Mouse (Mus musculus): ENCODE measurements around the gene Aox2.
A peak's percentile ranks its signal among the peaks of the same experiment; 100 is the strongest.

The Aox2 gene

DNA sequence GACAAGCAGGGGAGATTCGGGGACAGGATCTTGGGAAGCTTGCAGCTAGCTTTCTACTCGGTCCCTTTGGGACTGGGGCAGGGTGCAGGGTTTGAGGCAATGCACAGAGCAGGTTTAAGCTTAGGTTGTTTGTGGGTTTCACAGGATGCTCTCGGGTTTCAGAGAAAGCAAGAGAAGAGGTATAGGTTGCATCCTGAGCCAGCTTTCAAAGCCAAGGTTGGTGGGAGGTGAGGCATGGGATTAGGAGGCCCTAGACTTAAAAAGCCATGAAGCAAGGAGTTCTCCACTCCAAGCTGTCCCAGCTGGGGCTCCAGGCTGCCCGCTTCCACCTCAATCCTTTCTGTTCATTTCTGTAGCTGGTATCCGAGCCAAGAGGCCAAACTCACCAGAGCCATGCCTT lies at the start of gene Aox2:
Gene Aox2 (plus strand): TSS at position 301 of the 400 bp plus-strand sequence.
- DNase-seq (ENCODE audit: low spot score), result no peak

DNA sequence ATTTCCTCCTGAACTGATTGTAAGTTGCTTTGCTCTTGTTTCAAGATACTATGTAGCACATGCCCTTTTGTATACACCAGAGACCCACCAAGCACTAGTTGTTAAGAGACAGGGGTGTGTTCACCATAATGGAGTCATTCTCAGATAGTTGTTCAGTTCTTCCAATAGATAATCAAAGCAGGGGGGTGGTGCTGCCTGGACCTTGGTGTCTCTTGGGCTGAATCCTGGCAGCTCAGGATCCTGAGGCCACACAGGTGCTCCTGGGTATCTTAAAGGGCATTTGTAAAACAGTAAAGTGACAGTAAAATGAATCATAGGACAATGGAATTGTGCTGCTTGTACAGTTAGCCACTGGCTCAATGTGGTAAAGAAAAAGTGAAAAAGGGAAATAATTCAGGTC lies 49.2 kb upstream of the Aox2 start:
- no peak for DNase-seq (ENCODE audit: low spot score)

DNA sequence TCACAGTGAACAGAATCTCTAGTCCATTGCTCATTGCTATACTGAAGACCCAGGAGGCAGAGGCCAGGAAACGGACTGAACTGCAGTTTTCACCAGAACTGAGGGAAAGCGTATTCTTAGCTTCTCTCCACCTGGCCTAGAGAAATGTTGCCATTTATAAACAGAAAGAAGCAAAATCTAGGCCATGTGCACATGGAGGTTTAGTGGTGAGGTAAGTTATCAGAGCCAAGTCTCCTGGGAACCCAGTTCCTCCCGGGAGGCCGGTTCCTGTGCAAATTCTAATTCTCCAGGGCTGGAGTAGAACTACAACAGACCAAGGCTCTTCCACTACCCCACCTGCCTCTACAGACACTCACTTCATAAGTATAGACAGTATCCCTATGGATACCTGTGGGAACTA lies 48.4 kb upstream of the Aox2 start:
- DNase-seq (ENCODE audit: low spot score), result no peak

DNA sequence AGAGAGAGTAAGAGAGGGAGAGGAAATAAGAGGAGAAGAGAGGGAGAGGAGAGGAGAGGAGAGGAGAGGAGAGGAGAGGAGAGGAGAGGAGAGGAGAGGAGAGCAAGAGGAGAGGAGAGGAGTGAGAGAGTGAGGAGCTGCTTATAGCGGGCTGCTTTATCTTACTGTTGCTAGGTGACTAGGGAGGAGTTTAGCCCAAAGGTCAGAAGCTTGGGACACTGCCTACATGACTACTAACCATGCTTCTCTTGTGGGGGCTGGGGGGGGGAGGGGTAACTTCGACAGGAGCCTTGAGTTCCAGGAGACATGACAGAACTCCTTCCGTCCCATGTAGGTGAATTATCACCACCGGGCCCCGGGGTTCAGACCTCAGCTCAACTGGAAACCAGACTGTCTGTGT lies 47.6 kb upstream of the Aox2 start:
- DNase-seq (ENCODE audit: low spot score), result no peak

DNA sequence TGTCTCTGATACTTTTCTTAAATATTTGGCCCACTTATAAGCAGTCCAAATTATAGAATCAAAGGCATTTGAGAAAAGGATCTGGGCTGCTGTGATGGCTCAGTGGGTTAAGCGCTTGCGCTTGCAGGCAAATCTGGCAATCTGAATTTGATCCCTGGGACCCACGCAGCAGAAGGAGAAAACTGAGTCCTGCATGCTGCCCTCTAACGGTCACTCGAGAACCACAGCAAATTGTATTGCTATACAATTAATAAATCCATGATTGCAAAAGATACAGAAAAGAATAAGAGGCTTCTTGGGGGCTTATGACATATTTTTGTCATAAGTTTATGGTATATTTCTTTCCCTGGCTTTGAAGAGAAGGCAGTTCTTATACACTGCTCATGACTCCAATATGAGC lies 42.7 kb upstream of the Aox2 start:
- DNase-seq (ENCODE audit: low spot score), result no peak

DNA sequence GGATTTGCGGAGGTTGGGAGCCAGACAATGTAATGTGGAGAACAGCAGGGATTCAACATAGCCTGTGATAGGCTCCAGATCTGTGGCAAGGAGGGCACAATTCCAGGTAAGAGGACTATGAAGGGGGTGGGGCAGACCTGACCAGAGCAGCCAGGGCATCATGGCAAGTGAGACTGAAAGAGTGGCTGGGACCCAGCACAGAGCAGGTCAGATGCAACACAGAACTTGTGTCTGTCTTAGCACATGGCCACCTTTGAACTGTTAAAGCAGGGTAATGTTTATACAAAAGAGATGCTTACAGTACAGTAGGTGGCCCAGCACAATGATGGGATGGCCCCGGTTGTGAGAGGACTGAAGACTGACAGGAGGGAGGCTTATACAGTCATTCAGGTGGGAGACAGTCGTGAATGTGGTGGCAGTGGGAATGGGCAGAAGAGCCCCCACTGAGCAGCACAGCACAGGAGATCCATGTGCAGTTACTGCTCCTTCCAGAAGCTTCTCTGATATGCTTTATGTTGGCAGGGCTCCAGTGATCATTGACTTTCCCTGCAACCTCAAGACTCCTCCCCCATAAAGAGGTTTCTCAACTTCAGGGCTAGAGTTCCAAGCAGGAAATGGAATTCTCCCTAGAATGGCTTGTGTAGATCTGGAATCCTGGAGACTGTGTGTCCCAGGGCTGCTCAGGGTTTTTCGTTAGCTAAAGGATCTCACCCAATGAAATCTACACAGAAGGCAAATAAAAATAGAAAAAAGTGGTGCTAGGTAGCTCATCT lies 40.4 kb upstream of the Aox2 start:
- DNase-seq (ENCODE audit: low spot score), result peak; percentile 30

DNA sequence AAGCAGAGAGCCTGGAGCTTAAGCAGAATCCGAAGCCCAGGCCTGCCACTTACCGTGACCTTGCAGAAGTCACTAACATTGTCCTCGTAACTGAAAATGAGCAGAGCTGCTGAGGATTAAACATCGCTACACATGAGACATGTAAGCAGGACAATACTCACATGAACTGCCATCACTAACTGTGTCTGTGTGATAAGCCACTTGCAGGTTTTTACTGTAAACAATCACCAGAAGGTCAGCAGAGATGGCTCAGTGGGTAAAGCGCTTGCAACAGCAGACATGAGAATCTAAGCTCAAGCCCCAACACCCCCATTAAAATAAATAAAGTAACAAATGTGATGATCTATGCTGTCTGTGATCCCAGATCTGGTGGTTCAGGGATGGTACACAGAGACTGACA lies 39.7 kb upstream of the Aox2 start:
- DNase-seq (ENCODE audit: low spot score), result no peak

DNA sequence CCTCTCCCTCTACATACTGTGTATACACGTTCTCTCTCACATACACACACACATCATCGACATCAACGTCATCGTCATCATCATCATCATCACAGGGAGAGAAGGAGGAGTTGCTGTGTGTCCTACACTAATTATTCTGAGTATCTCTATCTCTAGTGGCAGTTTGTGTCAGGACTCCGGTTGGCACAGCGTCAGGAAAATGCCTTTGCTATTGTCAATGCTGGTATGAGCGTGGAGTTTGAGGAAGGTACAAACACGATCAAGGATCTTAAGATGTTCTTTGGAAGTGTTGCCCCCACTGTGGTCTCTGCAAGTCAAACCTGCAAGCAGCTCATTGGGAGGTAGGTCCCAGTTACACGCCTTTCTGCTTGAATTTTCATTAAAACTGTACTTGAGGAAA lies 39.2 kb upstream of the Aox2 start:
- DNase-seq (ENCODE audit: low spot score), result no peak

DNA sequence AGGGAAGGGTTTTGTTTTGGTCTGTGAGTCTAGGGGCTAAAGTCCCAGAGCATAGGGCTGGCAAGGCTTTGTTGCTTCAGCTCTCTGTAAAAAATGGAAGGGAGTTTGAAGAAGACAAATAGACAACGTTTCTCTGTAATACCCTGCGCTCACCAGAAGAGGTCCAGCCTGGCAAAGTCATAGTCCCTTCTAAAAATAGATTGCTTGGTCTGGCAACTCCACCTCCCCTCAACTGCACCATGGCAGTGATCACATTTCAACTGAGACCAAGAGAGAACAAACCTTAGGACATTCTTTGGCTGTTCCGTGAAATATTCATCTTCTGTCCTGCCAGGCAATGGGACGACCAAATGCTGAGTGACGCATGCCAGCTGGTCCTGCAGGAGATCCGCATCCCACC lies 37.8 kb upstream of the Aox2 start:
- peak; percentile 5 for DNase-seq (ENCODE audit: low spot score)

DNA sequence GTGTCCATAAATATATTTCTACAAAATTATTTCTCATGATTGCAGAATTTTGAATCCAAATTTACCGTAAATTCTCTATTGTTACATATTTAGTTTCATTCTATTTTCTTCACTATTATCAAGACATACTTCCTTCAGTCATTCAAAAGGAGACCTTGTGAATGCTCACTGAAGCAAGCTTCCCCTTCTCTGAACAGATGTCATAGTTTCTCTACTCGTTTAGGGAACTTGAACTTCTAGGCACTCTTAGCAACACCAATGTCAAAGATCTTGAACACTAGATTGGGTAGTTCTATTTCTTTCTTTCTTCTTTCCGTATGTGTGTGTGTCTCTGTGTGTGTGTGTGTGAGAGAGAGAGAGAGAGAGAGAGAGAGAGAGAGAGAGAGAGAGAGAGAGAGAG lies 33.6 kb upstream of the Aox2 start:
- DNase-seq (ENCODE audit: low spot score), result no peak

DNA sequence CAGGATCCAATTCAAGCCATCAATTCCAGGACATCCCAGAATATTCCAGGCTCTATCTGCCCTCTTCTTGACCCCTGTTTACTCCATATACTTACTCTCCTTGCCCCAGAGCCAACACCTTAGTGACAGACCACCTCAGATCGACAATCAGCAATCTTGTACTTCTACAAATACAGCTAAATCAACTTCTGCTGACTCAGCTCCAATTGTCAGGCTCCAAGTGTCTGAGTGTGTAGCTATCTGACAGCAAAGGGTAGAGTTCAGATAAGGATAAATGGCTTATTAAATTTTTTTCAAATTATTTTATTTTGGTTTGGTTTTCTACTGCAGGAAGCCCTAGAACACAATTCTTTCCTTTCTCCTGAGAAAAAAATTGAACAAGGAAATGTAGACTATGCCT lies 29.6 kb upstream of the Aox2 start:
- no peak for DNase-seq (ENCODE audit: low spot score)

DNA sequence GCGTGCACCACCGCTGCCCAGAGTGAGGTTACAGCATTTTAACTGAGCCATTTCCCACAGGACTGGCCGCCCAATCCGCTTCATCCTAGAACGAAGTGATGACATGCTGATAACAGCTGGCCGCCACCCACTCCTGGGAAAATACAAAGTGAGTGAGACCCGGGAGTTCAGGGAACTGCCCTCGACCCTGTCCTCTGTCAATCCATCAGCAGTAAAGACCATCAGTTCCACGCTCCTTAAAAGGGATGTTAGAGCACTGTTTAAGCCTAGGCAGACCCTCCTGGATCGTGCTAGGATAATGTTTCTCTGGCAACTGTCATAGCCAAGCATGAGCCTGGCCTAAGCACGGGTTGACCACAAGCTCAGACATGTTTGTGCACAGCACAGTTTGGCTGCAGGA lies 24.7 kb upstream of the Aox2 start:
- no peak for DNase-seq (ENCODE audit: low spot score)

DNA sequence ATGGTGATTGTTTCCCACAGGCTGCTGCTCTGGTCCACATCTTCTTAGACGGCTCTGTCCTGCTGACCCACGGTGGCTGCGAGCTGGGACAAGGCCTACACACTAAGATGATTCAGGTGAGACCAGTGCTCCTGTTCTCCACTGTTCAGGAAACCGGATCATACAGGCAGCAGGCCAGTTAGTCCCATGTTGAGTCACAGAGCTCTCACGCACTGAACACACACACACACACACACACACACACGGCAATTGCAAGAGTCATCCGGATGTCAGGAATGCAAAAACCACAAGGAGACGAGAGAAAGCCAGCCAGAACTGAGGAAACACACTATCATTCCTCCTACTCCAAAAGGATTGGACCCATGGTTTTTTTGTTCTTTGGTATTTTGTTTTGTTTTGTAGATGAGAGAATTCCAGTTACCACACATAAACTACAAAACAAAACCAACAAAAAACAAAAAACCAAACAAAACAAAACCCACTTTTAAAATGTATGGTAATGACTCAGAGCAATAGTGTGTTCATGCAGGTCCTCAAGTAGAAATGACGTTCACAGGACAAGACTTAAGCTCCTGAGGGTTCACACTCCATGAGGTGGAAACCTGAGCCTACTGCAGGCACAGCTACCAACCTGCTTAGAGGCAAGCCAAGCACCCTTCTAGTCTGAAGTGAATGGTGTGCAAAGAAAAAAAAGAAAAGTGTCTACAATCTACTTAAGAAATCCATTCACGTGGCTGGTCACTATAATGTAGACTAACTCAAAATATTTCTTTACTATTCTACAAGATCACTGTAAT lies 20.7 kb upstream of the Aox2 start:
- no peak for DNase-seq (ENCODE audit: low spot score)

DNA sequence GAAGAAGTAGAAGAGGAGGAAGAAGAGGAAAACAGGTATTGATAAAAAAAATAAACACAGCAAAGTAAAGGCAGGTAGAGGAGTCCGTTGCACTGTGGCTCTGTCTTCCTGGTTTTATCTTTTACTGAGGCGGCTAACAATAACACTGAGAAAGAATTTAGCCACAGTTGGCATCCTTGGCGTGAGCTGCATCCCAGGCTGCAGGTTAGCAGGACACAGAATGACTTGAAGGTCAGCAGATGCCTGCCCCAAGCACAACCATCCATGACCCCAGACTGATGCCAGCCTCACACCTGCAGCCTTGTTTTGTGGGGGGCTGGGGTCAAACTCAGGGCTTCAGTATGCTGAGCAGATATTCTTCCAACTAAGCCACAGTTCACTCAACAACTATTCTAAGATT lies 17.8 kb upstream of the Aox2 start:
- DNase-seq (ENCODE audit: low spot score), result no peak

DNA sequence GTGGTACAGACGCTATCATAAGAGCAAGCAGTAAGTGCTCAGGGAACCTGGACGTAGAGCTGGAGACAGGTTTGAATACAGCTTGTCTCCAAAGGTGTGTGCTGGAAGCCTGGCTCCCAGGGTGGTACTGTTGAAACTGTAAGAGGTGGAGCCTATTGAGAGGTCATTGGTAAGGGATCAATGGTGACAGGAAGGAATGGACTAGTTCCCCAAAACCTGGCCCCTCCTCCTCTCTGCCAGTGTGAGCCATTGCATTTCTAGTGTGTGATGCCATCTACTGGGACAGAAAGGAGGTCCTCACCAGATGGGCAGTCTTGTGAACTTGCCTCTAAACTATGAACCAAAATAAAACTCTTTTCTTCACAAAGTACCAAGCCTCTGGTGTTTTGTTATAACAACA lies 9.9 kb upstream of the Aox2 start:
- no peak for DNase-seq (ENCODE audit: low spot score)

DNA sequence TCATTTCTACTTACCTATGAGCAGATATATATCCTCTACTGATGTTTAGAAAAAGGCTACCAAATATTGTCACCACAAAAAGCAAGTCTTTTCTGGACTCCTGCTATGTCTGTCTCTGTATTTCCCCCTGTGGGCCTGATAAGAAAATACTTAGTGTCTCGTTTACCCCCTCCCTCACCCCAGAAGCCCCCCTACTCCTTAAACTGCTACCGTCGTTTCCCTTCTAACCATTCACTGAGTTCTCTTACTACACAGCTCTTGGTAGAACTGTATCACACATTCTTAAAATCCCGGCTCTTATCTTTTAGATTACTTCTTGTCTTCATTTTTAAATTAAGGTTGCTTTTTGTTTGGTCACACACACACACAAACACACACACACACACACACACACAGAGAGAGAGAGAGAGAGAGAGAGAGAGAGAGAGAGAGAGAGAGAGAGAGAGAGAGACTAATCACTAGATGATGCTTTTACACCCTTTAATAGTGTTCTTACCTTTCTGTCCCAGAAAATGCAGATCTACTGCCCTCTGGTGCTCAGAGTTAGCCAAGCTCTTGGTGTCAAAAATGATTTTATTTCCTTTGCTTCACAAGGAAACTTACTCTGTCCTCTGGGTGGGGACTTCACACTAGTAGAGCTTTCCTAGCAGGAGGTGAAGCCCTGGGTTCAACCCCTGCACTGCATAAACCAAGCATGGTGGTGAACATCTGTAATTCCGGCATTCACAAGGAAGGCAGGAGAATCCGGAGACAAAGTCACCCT lies 7.1 kb upstream of the Aox2 start:
- peak; percentile 16 for DNase-seq (ENCODE audit: low spot score)

DNA sequence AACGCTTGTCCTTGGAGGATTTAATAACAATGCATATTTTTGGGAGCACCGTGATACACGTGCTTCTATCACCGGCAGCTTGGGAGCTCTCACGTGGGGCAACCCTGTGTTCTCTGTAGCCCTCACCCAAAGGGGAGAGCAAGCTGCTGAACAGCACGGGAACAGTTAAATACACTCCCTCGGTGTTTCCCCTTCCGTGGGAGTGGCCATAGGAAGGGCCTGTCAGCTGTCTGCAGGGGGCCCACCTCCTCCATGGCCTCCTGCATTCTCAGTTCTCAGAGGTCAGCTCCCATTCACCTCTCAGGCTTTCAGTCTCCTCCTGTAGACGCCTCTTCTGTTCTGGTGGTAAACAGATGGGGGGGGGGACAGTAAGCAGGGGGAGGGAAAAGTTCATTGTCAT lies 2.2 kb upstream of the Aox2 start:
- no peak for DNase-seq (ENCODE audit: low spot score)

DNA sequence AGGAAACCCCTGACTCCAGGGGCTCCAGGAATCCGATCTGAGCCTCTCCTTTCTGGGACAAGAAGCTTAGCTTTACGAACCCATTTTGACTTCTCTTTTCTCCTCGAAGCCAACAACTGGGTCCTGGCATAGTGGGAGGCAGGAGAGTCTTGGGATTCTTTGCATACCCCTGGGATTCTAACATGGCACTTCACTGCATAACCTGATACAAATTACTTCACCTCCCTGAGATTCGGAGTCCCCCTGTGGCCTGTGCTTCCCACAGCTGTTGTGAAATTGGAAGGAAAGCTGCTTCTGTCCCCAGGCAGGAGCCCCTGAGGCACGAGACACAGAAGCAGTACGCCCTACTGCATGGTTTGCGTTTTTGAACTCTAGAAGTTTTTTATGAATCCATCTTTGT lies 387 bp downstream of the Aox2 start:
- no peak for DNase-seq (ENCODE audit: low spot score)

DNA sequence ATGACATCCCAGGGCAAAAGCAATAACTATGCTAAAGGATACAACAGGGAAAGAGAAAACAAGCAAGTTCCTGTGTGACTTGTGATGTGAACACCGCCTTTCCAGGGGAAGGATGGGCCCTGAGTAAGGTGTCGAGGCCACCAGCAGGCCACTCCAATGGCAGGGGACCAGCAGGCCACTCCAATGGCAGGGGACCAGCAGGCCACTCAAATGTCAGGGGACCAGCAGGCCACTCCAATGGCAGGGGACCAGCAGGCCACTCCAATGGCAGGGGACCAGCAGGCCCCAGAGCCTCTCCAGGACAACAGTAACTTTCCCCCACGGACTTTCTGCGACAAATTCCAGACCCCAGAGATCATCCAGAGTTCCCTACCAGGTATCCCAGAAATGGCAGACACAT lies 2.3 kb downstream of the Aox2 start:
- DNase-seq (ENCODE audit: low spot score), result no peak

DNA sequence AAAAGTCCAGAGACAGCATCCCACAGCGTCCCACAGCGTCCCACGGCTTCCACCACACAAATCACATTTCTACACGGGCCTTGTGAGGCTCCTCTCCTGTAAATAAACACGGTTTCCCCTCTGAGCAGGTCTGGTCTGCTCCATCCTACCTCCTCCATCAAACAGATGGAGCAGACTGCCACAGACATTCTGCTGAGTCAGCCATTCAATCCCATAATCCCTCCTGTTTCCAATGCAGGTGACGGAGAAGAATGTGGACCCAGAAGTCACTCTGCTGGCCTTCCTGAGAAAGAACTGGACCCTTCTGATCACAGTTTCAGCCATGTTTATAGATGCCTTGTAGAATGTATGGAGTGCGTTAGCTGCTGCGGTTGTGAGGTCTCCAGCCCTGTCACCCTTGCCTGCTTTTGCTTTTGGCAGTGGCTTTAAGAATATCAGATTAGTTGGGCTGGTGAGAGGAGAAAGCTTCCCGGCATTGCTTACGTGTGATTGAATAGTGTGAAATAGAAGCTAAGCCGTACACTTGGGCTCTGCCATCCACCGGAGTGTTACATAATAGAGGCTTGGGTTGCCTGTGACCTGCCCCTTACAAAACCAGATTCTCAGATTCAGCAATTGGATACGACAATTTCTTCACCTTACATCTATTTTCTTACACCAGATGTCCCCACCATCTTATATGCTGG lies 3.0 kb downstream of the Aox2 start:
- no peak for DNase-seq (ENCODE audit: low spot score)

DNA sequence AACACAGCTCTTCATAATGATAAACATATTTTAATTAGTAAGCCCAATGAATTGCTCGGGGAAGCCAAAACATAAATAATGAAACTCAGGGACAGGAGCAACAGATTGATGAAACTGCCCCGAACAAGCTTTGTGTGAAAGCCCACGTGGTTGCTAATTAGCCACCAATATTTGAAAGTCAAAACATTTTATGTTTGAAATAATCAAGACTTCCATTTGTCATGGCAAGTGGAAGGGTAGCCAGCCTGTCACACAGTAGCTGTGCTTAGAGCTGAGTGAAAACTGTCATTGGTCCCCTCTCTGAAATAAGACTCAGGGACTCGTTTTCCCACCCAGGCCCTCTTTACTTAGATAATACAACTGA lies 3.5 kb downstream of the Aox2 start:
- DNase-seq (ENCODE audit: low spot score), result no peak

DNA sequence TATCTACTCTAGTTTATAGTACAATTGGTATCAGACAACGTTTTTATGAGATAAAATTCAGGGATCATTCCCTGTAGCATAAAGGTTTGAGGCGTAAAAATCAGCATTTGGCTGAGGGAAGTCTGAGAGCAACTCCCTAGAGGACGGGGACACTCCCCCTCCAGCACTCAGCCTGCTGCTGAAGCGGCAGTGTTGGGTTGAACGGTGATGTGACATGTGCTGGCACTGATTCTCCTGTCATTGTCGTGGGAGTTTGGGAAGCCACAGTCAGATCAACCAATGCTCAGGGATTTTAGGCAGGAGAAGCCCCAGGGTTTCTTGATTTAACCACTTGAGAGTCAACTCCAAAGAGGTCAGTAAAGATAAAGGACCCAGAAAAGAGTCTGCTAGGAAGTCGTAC lies 6.4 kb downstream of the Aox2 start:
- no peak for DNase-seq (ENCODE audit: low spot score)

DNA sequence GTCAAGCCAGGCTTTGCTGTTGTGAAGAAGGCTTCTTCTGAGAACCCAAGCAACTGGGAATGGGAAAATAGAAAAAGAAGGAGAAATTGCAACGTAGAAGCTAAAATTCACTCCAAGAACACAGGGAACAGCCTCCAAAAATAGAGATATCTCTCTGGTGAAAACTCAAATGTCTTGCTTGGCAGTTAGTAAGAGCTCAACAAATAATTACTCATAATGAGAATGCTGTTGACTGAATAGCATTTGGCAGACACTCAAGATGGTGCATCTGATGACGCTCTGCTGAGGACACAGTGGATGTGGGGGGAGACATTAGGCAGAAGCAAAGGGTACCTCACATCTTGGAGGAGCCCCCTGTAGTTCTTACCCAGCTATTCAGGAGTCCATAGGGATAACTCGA lies 10.0 kb downstream of the Aox2 start:
- no peak for DNase-seq (ENCODE audit: low spot score)

Measured in lung, postnatal 25 days (tissue).